Mouse (Mus musculus) thymus, postnatal 4 days (tissue): Measurements from ENCODE around the gene Gm10184.
"Not testable (repeated sequence)": the region's sequence is repeated elsewhere in the genome, so short reads cannot be mapped to it uniquely, and the experiment has no call there.

Experiments used
- DNase-seq: peaks from one replicate; pipeline ENCODE4 v3.0.0; 2021

Gm10184 gene

DNA sequence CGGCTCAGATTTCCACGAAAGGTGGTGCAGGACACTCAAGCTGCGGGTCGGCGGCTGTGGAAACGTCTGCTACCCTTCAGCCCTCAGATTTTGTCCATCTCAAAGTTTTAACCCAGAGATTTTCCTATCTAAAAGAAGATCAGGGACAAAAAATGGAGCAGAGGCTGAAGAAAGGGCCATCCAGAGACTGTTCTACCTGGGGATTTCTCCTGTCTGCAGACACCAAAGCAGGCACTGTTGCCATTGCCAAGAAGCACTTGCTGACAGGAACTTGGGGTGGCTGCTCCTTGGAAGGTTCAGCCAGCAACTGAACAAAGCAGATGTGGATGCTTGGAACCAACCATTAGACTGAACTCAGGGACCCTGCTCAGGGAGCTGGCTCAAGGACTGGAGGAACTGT lies at the start of gene Gm10184:
Gene Gm10184, minus strand, starts transcription at position 101 of the 400 bp plus-strand sequence.
- no peak for DNase-seq

DNA sequence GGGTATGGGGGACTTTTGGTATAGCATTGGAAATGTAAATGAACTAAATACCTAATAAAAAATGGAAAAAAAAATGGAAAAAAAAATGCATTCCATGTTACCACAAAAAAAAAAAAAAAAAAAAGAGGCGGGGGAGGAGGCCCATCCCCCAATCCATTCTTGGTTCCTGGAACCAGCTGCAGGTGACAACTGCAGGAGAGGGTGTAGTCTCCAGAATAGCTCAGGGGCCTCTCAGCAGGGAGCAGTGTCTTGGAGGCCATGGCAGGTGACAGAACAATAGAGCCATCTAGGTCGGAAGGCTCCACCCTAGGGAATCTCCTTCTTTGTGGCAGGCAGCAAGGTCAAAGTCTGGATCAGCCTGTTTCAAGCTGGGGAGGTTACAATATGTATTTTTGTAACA lies 23.7 kb upstream of the Gm10184 start:
- DNase-seq, result no peak

DNA sequence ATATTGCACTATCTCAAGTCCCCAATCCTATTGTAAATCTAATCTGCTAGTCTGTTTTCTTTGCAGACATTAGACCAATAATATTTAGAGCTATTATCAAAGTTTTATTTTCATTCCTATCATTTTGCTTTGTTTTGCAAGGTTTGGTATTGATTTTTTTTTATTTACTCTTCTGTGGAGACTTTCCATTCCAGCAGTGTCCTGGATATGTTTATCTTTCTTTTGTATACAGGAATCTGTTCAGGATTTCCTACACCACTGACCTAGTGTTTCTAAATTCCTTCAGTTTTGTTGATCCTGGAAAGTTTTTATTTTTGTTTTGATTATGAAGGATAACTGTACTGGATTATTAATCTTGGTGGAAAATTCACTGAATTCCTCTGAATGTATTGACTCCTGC lies 2.6 kb downstream of the Gm10184 start:
- no peak for DNase-seq

DNA sequence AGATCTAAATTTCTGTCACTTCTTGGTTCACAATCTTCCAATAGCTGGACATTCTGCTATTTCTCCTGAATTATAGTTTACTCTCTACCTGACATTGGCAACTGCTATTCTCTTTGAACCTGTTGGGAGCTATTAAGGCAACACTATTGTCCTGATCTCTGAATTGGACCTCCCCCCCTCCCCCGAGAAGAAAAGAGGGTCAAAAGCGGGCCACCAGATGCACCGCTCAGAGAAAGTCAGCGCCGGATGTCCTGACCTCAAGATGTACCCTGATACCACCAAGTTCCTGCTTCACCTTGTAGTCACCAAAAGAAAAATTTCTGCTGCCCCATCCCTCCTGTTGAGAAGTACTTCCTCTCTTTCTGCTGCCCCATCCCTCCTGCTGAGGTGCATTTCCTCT lies 5.5 kb downstream of the Gm10184 start:
- DNase-seq, result not testable (repeated sequence)

DNA sequence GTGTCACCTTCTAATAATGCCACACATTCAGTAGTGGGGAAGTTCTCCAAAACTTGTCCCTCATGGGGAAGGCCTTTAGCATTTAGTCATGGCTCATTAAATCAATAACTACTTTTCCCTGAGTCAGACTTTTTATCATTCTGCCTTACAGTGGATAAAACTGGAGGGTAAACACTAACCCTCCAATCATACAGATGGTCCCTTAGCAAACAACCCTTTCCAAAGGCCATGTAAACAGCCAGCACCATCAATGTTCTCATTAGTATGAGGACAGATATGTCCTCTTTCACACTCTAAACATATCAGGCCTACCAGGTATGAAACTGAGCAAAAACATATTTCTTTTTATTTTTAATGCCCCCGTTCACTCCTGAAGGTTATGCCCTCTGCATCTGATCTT lies 7.5 kb downstream of the Gm10184 start:
- DNase-seq, result no peak

DNA sequence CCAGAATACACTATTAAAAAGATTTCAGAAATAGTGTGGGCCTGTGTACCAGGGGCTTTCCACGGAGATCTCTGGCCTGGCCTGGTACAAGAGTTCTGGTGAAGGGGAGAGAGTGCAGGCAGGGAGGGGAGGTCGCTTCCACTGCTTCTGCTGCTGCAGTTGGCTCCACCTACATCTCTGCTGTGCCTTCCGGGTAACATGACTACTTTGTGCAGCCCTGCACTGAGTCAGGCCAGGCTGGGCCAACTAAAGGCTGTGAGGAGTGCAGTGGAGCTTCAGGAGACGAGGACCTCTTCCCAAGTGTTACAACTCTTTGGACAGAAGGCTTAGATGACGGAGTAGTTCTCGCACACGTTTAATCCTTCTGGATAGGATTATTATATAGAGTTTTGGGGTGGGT lies 9.6 kb downstream of the Gm10184 start:
- DNase-seq, result no peak

DNA sequence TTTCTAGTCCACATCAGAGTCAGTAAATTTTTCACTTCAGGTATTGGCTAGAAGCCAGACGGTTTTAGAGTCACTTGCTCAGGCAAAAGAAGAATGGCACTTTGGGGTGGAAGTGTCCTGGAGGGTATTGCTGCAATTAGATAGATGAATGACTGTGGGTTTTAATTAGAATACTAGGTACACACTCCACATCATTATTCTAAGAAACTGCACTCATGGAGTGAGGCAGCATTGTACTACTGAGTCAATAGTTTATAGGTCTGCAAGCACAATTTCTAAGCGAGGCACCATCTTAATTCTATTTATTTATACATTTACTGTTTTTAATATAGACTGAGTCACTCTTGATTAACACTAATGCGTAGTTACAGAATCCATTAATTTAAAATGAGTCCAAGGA lies 10.4 kb downstream of the Gm10184 start:
- no peak for DNase-seq

DNA sequence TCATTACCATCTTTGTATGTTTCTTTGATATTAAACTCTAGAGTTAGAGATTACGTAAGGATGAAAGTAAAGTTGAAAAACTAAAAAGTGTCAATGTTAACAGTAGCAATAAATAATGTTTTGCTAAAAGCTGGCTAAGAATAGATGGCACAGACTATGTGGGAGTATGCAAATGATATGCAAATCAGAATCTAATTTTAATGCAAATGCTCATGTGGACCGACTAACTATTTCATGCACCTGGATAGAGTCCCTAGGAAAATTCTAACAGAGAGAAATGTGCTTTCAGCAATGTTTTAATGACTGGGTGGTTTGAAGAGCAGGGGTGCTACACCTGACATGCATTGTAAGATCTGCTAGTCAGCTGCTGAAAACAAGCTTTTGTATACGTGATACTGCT lies 45.3 kb downstream of the Gm10184 start:
- no peak for DNase-seq
